Mouse (Mus musculus): ENCODE results near the gene Hmgcr. TPM values are rescaled to one million over a fixed set of nuclear protein-coding genes. Genes with fewer than 3 reads are reported as not detected.
"Not testable (repeated sequence)": the region's sequence is repeated elsewhere in the genome, so short reads cannot be mapped to it uniquely, and the experiment has no call there.

Gene Hmgcr
- total RNA-seq, 2 experiments from 2014 or later = 36.9 to 48.1 TPM

GRCm38 (mm10) chr13:96671078-96671905, 556 bp upstream of the Hmgcr start:
- ATAC-seq (replicated peaks; ENCODE audit: poor library complexity) = peak; percentile 8

- ATAC-seq (replicated peaks; ENCODE audit: poor library complexity) = no peak
Measured at GRCm38 (mm10) chr13:96670019-96670405, 724 bp downstream of the Hmgcr start.

GRCm38 (mm10) chr13:96664419-96664974, 6.2 kb downstream of the Hmgcr start:
- peak; percentile 57 for ATAC-seq (replicated peaks; ENCODE audit: poor library complexity)

- not testable (repeated sequence) for ATAC-seq (replicated peaks; ENCODE audit: poor library complexity)
Measured at GRCm38 (mm10) chr13:96663120-96663519, 7.6 kb downstream of the Hmgcr start.

- no peak for ATAC-seq (replicated peaks; ENCODE audit: poor library complexity)
Measured at GRCm38 (mm10) chr13:96660095-96660860, 10.5 kb downstream of the Hmgcr start.

GRCm38 (mm10) chr13:96658936-96659335, 11.8 kb downstream of the Hmgcr start:
- ATAC-seq (replicated peaks; ENCODE audit: poor library complexity) = no peak

- ATAC-seq (replicated peaks; ENCODE audit: poor library complexity) = no peak
Measured at GRCm38 (mm10) chr13:96656673-96657072, 14.1 kb downstream of the Hmgcr start.

- 0 out of 2 replicates have a peak, but pooled peaks have one; percentile 9 for ATAC-seq (replicated peaks; ENCODE audit: poor library complexity)
Measured at GRCm38 (mm10) chr13:96653041-96653440, 17.7 kb downstream of the Hmgcr start.

- ATAC-seq (replicated peaks; ENCODE audit: poor library complexity) = no peak
Measured at GRCm38 (mm10) chr13:96645822-96646221, 24.9 kb downstream of the Hmgcr start.

GRCm38 (mm10) chr13:96644168-96644567, 26.6 kb downstream of the Hmgcr start:
- ATAC-seq (replicated peaks; ENCODE audit: poor library complexity) = peak; percentile 66

GRCm38 (mm10) chr13:96630396-96630795, 40.3 kb downstream of the Hmgcr start:
- ATAC-seq (replicated peaks; ENCODE audit: poor library complexity) = peak; percentile 69

- ATAC-seq (replicated peaks; ENCODE audit: poor library complexity) = no peak
Measured at GRCm38 (mm10) chr13:96620891-96621290, 49.8 kb downstream of the Hmgcr start.

GRCm38 (mm10) chr13:96614615-96615014, 56.1 kb downstream of the Hmgcr start:
- no peak for ATAC-seq (replicated peaks; ENCODE audit: poor library complexity)

GRCm38 (mm10) chr13:96604242-96604641, 66.5 kb downstream of the Hmgcr start:
- no peak for ATAC-seq (replicated peaks; ENCODE audit: poor library complexity)

GRCm38 (mm10) chr13:96599182-96599581, 71.6 kb downstream of the Hmgcr start:
- ATAC-seq (replicated peaks; ENCODE audit: poor library complexity) = no peak

Other genes with a start within 250 kb of the Hmgcr start
- gene Ankdd1b, start 199.7 kb downstream of the Hmgcr start, total RNA-seq (2015) = 0.17 TPM in 1 of 2 replicates, not detected in the other
- 0.04 and 0.14 TPM in 2 replicates for gene Ankdd1b, start 199.7 kb downstream of the Hmgcr start, total RNA-seq (2017)
- not detected in 2 replicates for gene Gm17622, start 180.2 kb downstream of the Hmgcr start, total RNA-seq (2015)
- gene Gm17622, start 180.2 kb downstream of the Hmgcr start, total RNA-seq (2017) = not detected in 2 replicates
- gene Polk, start 128.4 kb downstream of the Hmgcr start, total RNA-seq (2015) = 13.5 and 20.9 TPM in 2 replicates
- 9.3 and 14.9 TPM in 2 replicates for gene Polk, start 128.4 kb downstream of the Hmgcr start, total RNA-seq (2017)
- 33.9 and 45.3 TPM in 2 replicates for gene Col4a3bp, start 128.3 kb downstream of the Hmgcr start, total RNA-seq (2015)
- 43.3 and 43.9 TPM in 2 replicates for gene Col4a3bp, start 128.3 kb downstream of the Hmgcr start, total RNA-seq (2017)
- not detected in 2 replicates for gene Ankrd31, start 77.3 kb upstream of the Hmgcr start, total RNA-seq (2015)
- gene Ankrd31, start 77.3 kb upstream of the Hmgcr start, total RNA-seq (2017) = not detected in 2 replicates

Data from megakaryocyte progenitor cell, adult 5-6 weeks (primary cell).